Mouse (Mus musculus): ENCODE measurements around the gene Eif5b.

DNA sequence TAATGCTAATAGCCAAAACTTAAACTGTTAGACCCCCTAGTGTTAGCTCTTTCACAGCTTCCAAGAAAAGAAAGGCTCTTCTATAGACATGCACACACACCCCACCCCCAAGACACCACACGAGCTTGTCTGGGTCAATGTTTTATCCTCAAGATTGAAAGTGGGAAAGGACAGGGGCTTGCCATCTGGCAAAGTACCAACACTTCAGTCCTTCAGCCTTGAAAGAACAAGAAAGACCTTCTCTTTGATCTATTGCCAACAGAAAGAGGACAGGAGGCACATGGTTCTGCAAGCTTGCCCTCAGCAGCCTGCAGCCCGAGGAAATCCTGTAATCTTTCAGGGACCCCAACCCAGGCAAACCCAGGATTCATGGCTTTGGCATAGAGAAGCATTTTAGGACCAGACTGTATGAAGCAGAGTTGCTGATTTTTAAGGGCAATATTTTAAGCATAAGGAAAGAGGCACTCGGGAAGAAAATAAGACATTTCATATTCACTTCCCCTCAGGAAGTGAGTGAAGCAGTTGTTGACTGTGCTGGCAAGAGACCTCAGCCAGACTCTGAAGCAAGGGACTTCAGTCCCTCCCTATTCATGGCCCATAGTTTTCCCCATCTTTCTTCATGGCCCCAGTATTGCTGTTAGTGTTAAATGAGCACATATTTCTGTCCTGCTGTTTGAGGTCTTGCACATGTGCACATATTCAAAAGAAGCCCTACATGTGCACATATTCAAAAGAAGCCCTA lies 40.9 kb upstream of the Eif5b start:
- TF ChIP-seq CTCF (IDR thresholded peaks at IDR 0.05): no peak
- no peak for TF ChIP-seq EP300 (IDR thresholded peaks at IDR 0.05)

All from lung, postnatal 0 days (tissue).